Mouse (Mus musculus) G1E (cell line): ENCODE measurements around the gene Taok1. TPM values are rescaled to one million over a fixed set of nuclear protein-coding genes. Genes with fewer than 3 reads are reported as not detected.

Experiments
- ATAC-seq: 2 replicates; pipeline ENCODE4 v1.8.0; 2016; ENCODE audit warnings: mild to moderate bottlenecking; ENCODE audit not compliant: insufficient number of reproducible peaks, poor library complexity, low FRiP score, severe bottlenecking; ENCODE audit errors: extremely low read depth
- DNase-seq: peaks from one replicate; pipeline ENCODE4 v3.0.0; 2012; ENCODE audit warnings: low spot score
- H3K27me3 ChIP-seq: 2 replicates; pipeline ENCODE4 v1.6.1; 2012; ENCODE audit warnings: mild to moderate bottlenecking, low read length, inconsistent platforms; ENCODE audit not compliant: insufficient read depth
- H3K36me3 ChIP-seq: replicated peaks from 2 replicates; pipeline ENCODE3; 2012; ENCODE audit warnings: mild to moderate bottlenecking, inconsistent platforms
- H3K4me1 ChIP-seq: 2 replicates; pipeline ENCODE4 v1.6.1; 2012; ENCODE audit warnings: low read depth, low read length, inconsistent platforms, mixed read lengths; ENCODE audit not compliant: insufficient read depth
- H3K4me3 ChIP-seq: 2 replicates; pipeline ENCODE4 v1.5.1; 2012; ENCODE audit warnings: low read depth, mild to moderate bottlenecking, inconsistent platforms, low read length, moderate library complexity, mixed read lengths
- H3K9me3 ChIP-seq: replicated peaks from 2 replicates; pipeline ENCODE4 v1.6.1; 2012; ENCODE audit warnings: inconsistent platforms
- CTCF ChIP-seq: IDR thresholded peaks from 2 replicates; pipeline ENCODE4 v1.5.1; 2012; ENCODE audit warnings: low read depth, low read length, inconsistent platforms, mixed read lengths
- GATA1 ChIP-seq: IDR thresholded peaks from 2 replicates; pipeline ENCODE4 v1.6.1; 2012; ENCODE audit warnings: borderline replicate concordance, low read length, inconsistent platforms, mixed read lengths
- GATA2 ChIP-seq: IDR thresholded peaks from 2 replicates; pipeline ENCODE4 v1.6.1; 2012; ENCODE audit warnings: low read depth, low read length, inconsistent platforms, borderline replicate concordance
- POLR2AphosphoS5 ChIP-seq: IDR thresholded peaks from 2 replicates; pipeline ENCODE4 v1.6.1; 2012; ENCODE audit warnings: low read depth, low read length, inconsistent platforms; ENCODE audit not compliant: insufficient replicate concordance
- TAL1 ChIP-seq: conservative IDR thresholded peaks from 2 replicates; pipeline ENCODE4 v1.6.1; 2012; ENCODE audit warnings: low read depth, low read length, inconsistent platforms, mixed read lengths
- polyA plus RNA-seq: library from polyadenylated mRNA; stranded (reverse); fragments of >175 nt; gene quantifications from 2 replicates; pipeline ENCODE4 v1.2.3, GENCODE M21; 2012
- total RNA-seq, 2 experiments: library from RNA; stranded (forward) in 1 of 2; stranded (reverse) in 1 of 2; fragments of 200-1000 nt in 1 of 2; fragments of >200 nt in 1 of 2; fragmentation: Nextera tagmentation in 1 of 2; gene quantifications; 2 replicates each; pipeline ENCODE4 v1.2.3; 2014 to 2017

Gene Taok1
- total and polyA plus RNA-seq, 3 experiments: 2.5 to 50.1 (median 45.6) TPM

GRCm38 (mm10) chr11:77505291-77505980 lies 102.2 kb downstream of the Taok1 start:
- Histone ChIP-seq H3K4me3 (no peak overlapping the region), H3K27me3 (no peaks in the 10 kb centered on the region), H3K4me1 (peaks cover 14% of the 10 kb centered on the region), H3K9me3 (no peaks in the 10 kb centered on the region), H3K36me3 (peaks cover 91% of the 10 kb centered on the region)
- DNase-seq: no peak
- no peak for ATAC-seq
- no peak for TF ChIP-seq CTCF
- no peak for TF ChIP-seq TAL1
- TF ChIP-seq GATA2: no peak
- TF ChIP-seq POLR2AphosphoS5: no peak
- no peak for TF ChIP-seq GATA1

- DNase-seq: no peak
- ATAC-seq: no peak
- Histone ChIP-seq H3K36me3 (peaks cover 95% of the 10 kb centered on the region), H3K4me1 (peaks cover 17% of the 10 kb centered on the region), H3K9me3 (no peaks in the 10 kb centered on the region), H3K4me3 (no peak overlapping the region), H3K27me3 (no peaks in the 10 kb centered on the region)
- TF ChIP-seq GATA2: no peak
- TF ChIP-seq TAL1: no peak
- no peak for TF ChIP-seq POLR2AphosphoS5
- TF ChIP-seq GATA1: no peak
- no peak for TF ChIP-seq CTCF
Measured at GRCm38 (mm10) chr11:77504377-77504776, 103.2 kb downstream of the Taok1 start.

GRCm38 (mm10) chr11:77503511-77503910 lies 104.1 kb downstream of the Taok1 start:
- TF ChIP-seq GATA2 (no peak), POLR2AphosphoS5 (no peak), TAL1 (no peak), GATA1 (no peak), CTCF (no peak)
- DNase-seq (no peak), ATAC-seq (no peak)
- Histone ChIP-seq H3K36me3 (peaks cover 97% of the 10 kb centered on the region), H3K27me3 (no peaks in the 10 kb centered on the region), H3K4me1 (peaks cover 20% of the 10 kb centered on the region), H3K4me3 (no peak overlapping the region), H3K9me3 (no peaks in the 10 kb centered on the region)

GRCm38 (mm10) chr11:77502481-77502880 lies 105.1 kb downstream of the Taok1 start:
- TF ChIP-seq CTCF: no peak
- no peak for TF ChIP-seq GATA1
- no peak for TF ChIP-seq POLR2AphosphoS5
- no peak for TF ChIP-seq TAL1
- ATAC-seq (no peak), DNase-seq (no peak)
- Histone ChIP-seq H3K4me1 (peaks cover 26% of the 10 kb centered on the region), H3K27me3 (no peaks in the 10 kb centered on the region), H3K9me3 (no peaks in the 10 kb centered on the region), H3K4me3 (no peak overlapping the region), H3K36me3 (peaks cover 97% of the 10 kb centered on the region)

GRCm38 (mm10) chr11:77501971-77502370 lies 105.6 kb downstream of the Taok1 start:
- Histone ChIP-seq H3K27me3 (no peaks in the 10 kb centered on the region), H3K36me3 (peaks cover 97% of the 10 kb centered on the region), H3K4me3 (no peak overlapping the region), H3K9me3 (no peaks in the 10 kb centered on the region), H3K4me1 (peaks cover 31% of the 10 kb centered on the region)
- TF ChIP-seq TAL1 (no peak), GATA2 (no peak), CTCF (no peak), GATA1 (no peak), POLR2AphosphoS5 (no peak)
- ATAC-seq: no peak
- DNase-seq: no peak

GRCm38 (mm10) chr11:77501392-77501791 lies 106.2 kb downstream of the Taok1 start:
- Histone ChIP-seq H3K36me3 (peaks cover 95% of the 10 kb centered on the region), H3K4me3 (no peak overlapping the region), H3K27me3 (no peaks in the 10 kb centered on the region), H3K4me1 (peaks cover 34% of the 10 kb centered on the region), H3K9me3 (no peaks in the 10 kb centered on the region)
- TF ChIP-seq POLR2AphosphoS5 (no peak), CTCF (peak; percentile 84)
- ATAC-seq: no peak
- DNase-seq: peak; percentile 54
